Comparison of ENCODE assay signal across 17 mouse cellular contexts in the genomic region with DNA sequence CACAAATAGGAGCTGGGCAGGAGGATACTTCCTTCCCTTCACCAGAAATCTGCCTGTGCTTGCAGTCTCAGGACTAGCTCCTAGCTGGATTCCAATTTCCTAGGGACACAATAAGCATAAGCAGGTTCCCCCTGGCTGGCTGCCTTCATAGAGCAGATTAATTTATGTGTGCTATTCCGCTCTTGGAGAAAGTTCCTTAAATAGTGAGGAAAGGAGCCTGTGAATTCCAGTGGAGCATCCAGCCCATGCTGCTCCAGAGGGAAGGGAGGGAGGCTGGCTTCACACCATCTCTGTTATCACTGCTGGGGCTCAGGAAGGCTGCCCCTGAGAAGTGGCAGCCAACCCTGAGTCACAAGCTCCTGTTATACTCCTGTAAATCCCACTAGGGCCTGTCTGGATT. TPM values are rescaled to one million over a fixed set of nuclear protein-coding genes. Genes with fewer than 3 reads are reported as not detected.
DNase-seq lines count a peak whose midpoint lies in the region; ATAC-seq and TF ChIP-seq lines count a peak whose summit lies in the region.
"Had no signal": no experiment of that assay in that cellular context is flagged by ENCODE, and none has a peak within 500 bp of the region (broad histone marks: within the 10 kb centered on the region; RNA-seq: fewer than 3 reads in every experiment).

No protein-coding gene starts in this region.

- peak overlapping the region; percentile 51 for H3K27ac ChIP-seq in forebrain, embryonic 16.5 days (ENCODE audit: low read length)
- H3K27ac ChIP-seq in forebrain, embryonic 11.5 days (ENCODE audit: low read depth, low read length), result no peak overlapping the region
- 0 out of 2 replicates have a peak overlapping the region, but pooled peaks have one; percentile 16 for H3K27ac ChIP-seq in hindbrain, postnatal 0 days
- H3K27ac ChIP-seq in liver, embryonic 11.5 days (ENCODE audit: low read depth, low read length), result no peak overlapping the region
- H3K27ac ChIP-seq: liver, embryonic 12.5 days had no signal

- H3K9ac ChIP-seq in forebrain, embryonic 16.5 days (replicated peaks; ENCODE audit: low read depth, low read length), result no peak overlapping the region
- no peak overlapping the region; the same call in 1 of the 2 replicates for H3K9ac ChIP-seq in forebrain, embryonic 11.5 days (ENCODE audit: low read length)
- no peak overlapping the region for H3K9ac ChIP-seq in hindbrain, postnatal 0 days (replicated peaks; ENCODE audit: low read length)
- H3K9ac ChIP-seq in liver, embryonic 11.5 days (ENCODE audit: low read depth, low read length), result no peak overlapping the region
- H3K9ac ChIP-seq: liver, embryonic 12.5 days had no signal

- H3K36me3 ChIP-seq in forebrain, embryonic 16.5 days (ENCODE audit: control insufficient read depth, insufficient read depth), result peaks cover 6% of the 10 kb centered on the region; the same call in 1 of the 2 replicates
- no peaks in the 10 kb centered on the region; the same call in 1 of the 2 replicates for H3K36me3 ChIP-seq in forebrain, embryonic 11.5 days (ENCODE audit: control insufficient read depth, insufficient read depth, low read length)
- H3K36me3 ChIP-seq in hindbrain, postnatal 0 days (ENCODE audit: insufficient read depth, low read length), result no peaks in the 10 kb centered on the region; the same call in 1 of the 2 replicates
- no peaks in the 10 kb centered on the region for H3K36me3 ChIP-seq in liver, embryonic 11.5 days (ENCODE audit: control insufficient read depth, insufficient read depth, low read length)
- H3K36me3 ChIP-seq: G1E; liver, embryonic 12.5 days had no signal

- H3K9me3 ChIP-seq in forebrain, embryonic 16.5 days (ENCODE audit: control insufficient read depth, low read length), result no peaks in the 10 kb centered on the region
- no peaks in the 10 kb centered on the region for H3K9me3 ChIP-seq in forebrain, embryonic 11.5 days (ENCODE audit: control insufficient read depth, low read length)
- no peaks in the 10 kb centered on the region for H3K9me3 ChIP-seq in hindbrain, postnatal 0 days (ENCODE audit: low read length)
- no peaks in the 10 kb centered on the region for H3K9me3 ChIP-seq in liver, embryonic 11.5 days (ENCODE audit: control insufficient read depth, low read length)
- H3K9me3 ChIP-seq: G1E; liver, embryonic 12.5 days had no signal

- no peak overlapping the region for H3K4me2 ChIP-seq in forebrain, embryonic 16.5 days (ENCODE audit: low read length)
- H3K4me2 ChIP-seq in forebrain, embryonic 11.5 days (ENCODE audit: low read depth, low read length, severe bottlenecking), result no peak overlapping the region
- no peak overlapping the region for H3K4me2 ChIP-seq in hindbrain, postnatal 0 days (ENCODE audit: low read depth, low read length)
- no peak overlapping the region for H3K4me2 ChIP-seq in liver, embryonic 11.5 days
- H3K4me2 ChIP-seq: liver, embryonic 12.5 days had no signal

- TF ChIP-seq CTCF in hindbrain, postnatal 0 days (IDR thresholded peaks at IDR 0.05; ENCODE audit: low read depth), result no peak

- no peak overlapping the region for H3K4me3 ChIP-seq in forebrain, embryonic 16.5 days (replicated peaks; ENCODE audit: low read length)
- no peak overlapping the region for H3K4me3 ChIP-seq in forebrain, embryonic 11.5 days (ENCODE audit: low read depth, low read length)
- H3K4me3 ChIP-seq in hindbrain, postnatal 0 days (ENCODE audit: low read length), result no peak overlapping the region
- H3K4me3 ChIP-seq in liver, embryonic 11.5 days (ENCODE audit: low read depth, low read length), result no peak overlapping the region
- H3K4me3 ChIP-seq: layer of hippocampus, adult 2 months; liver, embryonic 12.5 days had no signal

- WGBS in forebrain, embryonic 16.5 days, result 27% methylated on average over 1 of the region's 1 CpGs
- WGBS in forebrain, embryonic 11.5 days, result 80% methylated on average over 1 of the region's 1 CpGs
- WGBS in hindbrain, postnatal 0 days, result 23% methylated on average over 1 of the region's 1 CpGs
- WGBS in liver, embryonic 11.5 days, result 85% methylated on average over 1 of the region's 1 CpGs

- DNase-seq in forebrain, embryonic 11.5 days (ENCODE audit: low spot score), result no peak
- DNase-seq in kidney, postnatal 36 days, result peak; percentile 25 to 29
- no peak for DNase-seq in kidney, adult 11 months
- DNase-seq in hindbrain, postnatal 0 days (ENCODE audit: low spot score), result peak; percentile 17
- peak; percentile 74 to 82 for DNase-seq in right cerebral cortex, postnatal 10 days (ENCODE audit: low spot score in 2 of 2)
- DNase-seq in liver, embryonic 11.5 days (ENCODE audit: low spot score), result no peak
- DNase-seq: heart, postnatal 14 days; lung, postnatal 36 days; thymus, adult 2 months had no signal

- no peaks in the 10 kb centered on the region for H3K27me3 ChIP-seq in forebrain, embryonic 16.5 days (replicated peaks; ENCODE audit: control insufficient read depth, insufficient read depth, low read length)
- no peaks in the 10 kb centered on the region for H3K27me3 ChIP-seq in forebrain, embryonic 11.5 days (ENCODE audit: control insufficient read depth, insufficient read depth, low read length)
- H3K27me3 ChIP-seq in hindbrain, postnatal 0 days (ENCODE audit: insufficient read depth, low read length), result no peaks in the 10 kb centered on the region
- no peaks in the 10 kb centered on the region for H3K27me3 ChIP-seq in liver, embryonic 11.5 days (replicated peaks; ENCODE audit: control insufficient read depth, insufficient read depth, low read length)
- H3K27me3 ChIP-seq: liver, embryonic 12.5 days had no signal

- ATAC-seq in forebrain, embryonic 16.5 days, result peak; percentile 24; the same call in 1 of the 2 replicates
- no peak for ATAC-seq in forebrain, embryonic 11.5 days (replicated peaks; ENCODE audit: low FRiP score)
- ATAC-seq in hindbrain, postnatal 0 days, result no peak
- no peak for ATAC-seq in liver, embryonic 11.5 days (replicated peaks; ENCODE audit: low FRiP score)
- no peak for ATAC-seq in erythroblast, adult 5-6 weeks (replicated peaks; ENCODE audit: low FRiP score, poor library complexity, severe bottlenecking)
- ATAC-seq: activated CD4-positive, CD25-positive, alpha-beta regulatory T cell, adult 4 months; liver, embryonic 12.5 days had no signal

- H3K4me1 ChIP-seq in forebrain, embryonic 16.5 days (replicated peaks; ENCODE audit: control insufficient read depth, insufficient read depth, low read length), result peaks cover 21% of the 10 kb centered on the region
- H3K4me1 ChIP-seq in forebrain, embryonic 11.5 days (replicated peaks; ENCODE audit: control insufficient read depth, insufficient read depth, low read length), result peaks cover 2% of the 10 kb centered on the region; the same call in 1 of the 2 replicates
- 0 out of 2 replicates have a peak, but pooled peaks cover 5% of the 10 kb centered on the region for H3K4me1 ChIP-seq in hindbrain, postnatal 0 days (ENCODE audit: insufficient read depth, low read length)
- no peaks in the 10 kb centered on the region for H3K4me1 ChIP-seq in liver, embryonic 11.5 days (replicated peaks; ENCODE audit: control insufficient read depth, insufficient read depth, low read length)
- H3K4me1 ChIP-seq: liver, embryonic 12.5 days had no signal

RNA-seq across cellular contexts. Expression of a gene that starts 35.5 kb away (rescaled TPM):
- 0.21 and 0.49 TPM in 2 replicates for polyA plus RNA-seq in forebrain, embryonic 16.5 days (2015; fragmentation: Nextera tagmentation; extraction: Ambion mirVana)
- polyA plus RNA-seq in forebrain, embryonic 11.5 days (2014; fragmentation: Nextera tagmentation; extraction: Ambion mirVana), result not detected in 2 replicates
- not detected in 2 replicates for total RNA-seq in hindbrain, postnatal 0 days (2014; rRNA removed)
- polyA plus RNA-seq in hindbrain, postnatal 0 days (2015; fragmentation: Nextera tagmentation; extraction: Ambion mirVana), result 0.25 and 0.26 TPM in 2 replicates
- polyA plus RNA-seq in liver, embryonic 11.5 days (2014; fragmentation: Nextera tagmentation; extraction: Ambion mirVana), result not detected in 2 replicates
- total RNA-seq in erythroblast, adult 5-6 weeks (2015; ENCODE audit: low replicate concordance), result not detected in 2 replicates
- total RNA-seq in erythroblast, adult 5-6 weeks (2017; ENCODE audit: low replicate concordance), result not detected in 2 replicates
- total RNA-seq: G1E; heart, postnatal 14 days; layer of hippocampus, adult 2 months had no signal
- polyA plus RNA-seq: activated CD4-positive, CD25-positive, alpha-beta regulatory T cell, adult 4 months; cortical plate, adult 2 months; G1E; gonadal fat pad, adult 2 months; liver, embryonic 12.5 days; thymus, adult 2 months had no signal

RNA-seq across cellular contexts. Expression of a gene that starts 46.7 kb away (rescaled TPM):
- 46.2 and 47.6 TPM in 2 replicates for polyA plus RNA-seq in forebrain, embryonic 16.5 days (2015; fragmentation: Nextera tagmentation; extraction: Ambion mirVana)
- 7.4 and 9.2 TPM in 2 replicates for polyA plus RNA-seq in forebrain, embryonic 11.5 days (2014; fragmentation: Nextera tagmentation; extraction: Ambion mirVana)
- 31.3 and 40.8 TPM in 2 replicates for total RNA-seq in hindbrain, postnatal 0 days (2014; rRNA removed)
- 37.5 and 41.2 TPM in 2 replicates for polyA plus RNA-seq in hindbrain, postnatal 0 days (2015; fragmentation: Nextera tagmentation; extraction: Ambion mirVana)
- 2.6 and 2.9 TPM in 2 replicates for polyA plus RNA-seq in liver, embryonic 11.5 days (2014; fragmentation: Nextera tagmentation; extraction: Ambion mirVana)
- not detected in 2 replicates for total RNA-seq in erythroblast, adult 5-6 weeks (2015; ENCODE audit: low replicate concordance)
- total RNA-seq in erythroblast, adult 5-6 weeks (2017; ENCODE audit: low replicate concordance), result not detected in 2 replicates
- polyA plus RNA-seq: activated CD4-positive, CD25-positive, alpha-beta regulatory T cell, adult 4 months; G1E had no signal

Comparison
In these comparisons a context has a peak if more than half of its experiments do, and no peak if none do; other contexts are left out.
1. H3K27ac ChIP-seq: peak in forebrain, embryonic 16.5 days (single experiment) and hindbrain, postnatal 0 days (single experiment); none in forebrain, embryonic 11.5 days (single experiment) and liver, embryonic 11.5 days (single experiment).
2. DNase-seq: peak in kidney, postnatal 36 days (2 of 2), hindbrain, postnatal 0 days (single experiment) and right cerebral cortex, postnatal 10 days (2 of 2); none in forebrain, embryonic 11.5 days (single experiment), kidney, adult 11 months (single experiment) and liver, embryonic 11.5 days (single experiment).